Mouse (Mus musculus): ENCODE results near the gene Nell1.
A peak's percentile ranks its signal among the peaks of the same experiment; 100 is the strongest.

Gene Nell1

GRCm38 (mm10) chr7:50549572-50549971 is 574.9 kb downstream of the Nell1 start:
- DNase-seq (ENCODE audit: low spot score) = no peak

DNA sequence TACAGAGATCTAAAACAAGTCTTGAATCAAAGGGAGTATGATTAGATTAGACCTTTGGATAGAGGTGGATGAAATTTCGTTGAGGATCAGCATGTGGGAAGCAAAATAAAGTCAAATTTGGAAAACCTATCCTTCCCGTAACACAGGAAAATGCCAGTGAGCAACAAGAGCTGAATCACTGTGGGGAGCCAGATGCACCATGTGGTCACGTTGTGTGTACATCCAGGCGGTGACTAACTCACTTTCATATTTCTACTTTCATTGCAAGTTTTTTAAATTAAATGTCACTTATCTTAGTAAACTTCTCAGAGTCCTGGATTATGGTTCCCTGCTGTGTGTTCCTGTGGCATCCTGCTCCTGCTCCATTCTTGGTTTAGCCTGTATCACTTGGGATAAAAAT is 576.8 kb downstream of the Nell1 start:
- no peak for DNase-seq (ENCODE audit: low spot score)

- no peak for DNase-seq (ENCODE audit: low spot score)
Observed at GRCm38 (mm10) chr7:50562708-50563107, 588.0 kb downstream of the Nell1 start.

GRCm38 (mm10) chr7:50573841-50574240 is 599.2 kb downstream of the Nell1 start:
- DNase-seq (ENCODE audit: low spot score) = no peak

- no peak for DNase-seq (ENCODE audit: low spot score)
Observed at GRCm38 (mm10) chr7:50588642-50589424, 614.2 kb downstream of the Nell1 start.

DNA sequence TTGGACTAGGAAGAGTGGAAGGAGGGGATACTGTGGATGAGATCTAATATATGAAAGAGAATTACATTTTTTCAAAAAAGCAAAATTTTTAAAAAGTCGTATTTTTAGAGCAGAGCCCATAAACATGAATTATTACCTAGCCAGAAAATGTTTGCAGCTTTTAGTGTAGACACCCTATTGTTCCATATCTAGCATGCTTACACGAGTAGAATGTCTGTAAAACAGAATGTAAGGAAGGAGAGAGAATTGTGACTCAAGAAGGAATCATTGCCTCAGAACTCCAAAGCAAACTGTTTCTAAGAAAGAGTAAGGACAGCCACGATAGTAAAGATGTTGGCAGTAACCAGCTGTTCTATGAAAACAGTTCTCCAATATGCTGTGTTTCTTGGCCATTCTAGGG is 624.2 kb downstream of the Nell1 start, which contains the start of gene 4933405O20Rik:
TSS of gene 4933405O20Rik (plus strand) at position 301 of the 400 bp plus-strand sequence.
- no peak for DNase-seq (ENCODE audit: low spot score)

DNA sequence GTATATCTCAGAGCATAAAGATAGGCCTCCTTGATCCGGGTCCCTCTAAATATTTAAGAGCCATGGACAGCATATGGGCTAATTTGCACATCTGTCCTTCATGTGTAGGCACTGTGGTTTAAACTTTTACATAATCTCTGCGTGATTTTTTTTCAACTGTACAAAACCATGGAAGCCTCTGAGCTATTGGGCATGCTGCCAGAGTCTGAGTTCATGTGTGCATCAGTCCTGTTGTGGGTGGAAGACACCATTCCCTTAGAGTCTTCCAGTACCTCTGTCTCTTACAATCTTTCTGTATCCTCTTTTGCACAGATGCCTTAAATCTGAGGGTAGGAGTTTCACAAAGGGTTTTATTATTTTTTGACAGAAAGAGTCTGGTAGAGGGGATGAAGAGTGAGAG is 639.4 kb downstream of the Nell1 start:
- no peak for DNase-seq (ENCODE audit: low spot score)

GRCm38 (mm10) chr7:50629186-50629585 is 654.5 kb downstream of the Nell1 start:
- no peak for DNase-seq (ENCODE audit: low spot score)

DNA sequence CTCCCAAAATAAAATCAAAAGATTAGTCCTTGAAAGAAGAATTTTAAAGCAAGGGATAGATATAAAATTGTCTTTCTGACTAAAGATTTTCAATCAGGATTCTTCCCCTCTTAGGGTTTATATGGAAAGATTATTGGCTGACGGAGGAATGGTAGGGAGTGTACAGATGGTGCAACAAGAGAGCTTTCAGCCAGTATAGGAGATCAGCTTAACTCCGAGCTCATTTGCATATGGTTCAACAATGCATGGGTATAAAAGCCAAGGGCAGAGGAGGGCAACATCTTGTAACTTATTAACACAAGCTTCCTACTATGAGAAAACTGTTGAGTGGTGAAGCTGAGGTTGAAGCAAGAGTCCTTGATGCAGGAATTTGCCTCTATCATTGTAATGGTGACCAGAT is 658.5 kb downstream of the Nell1 start:
- no peak for DNase-seq (ENCODE audit: low spot score)

- DNase-seq (ENCODE audit: low spot score) = no peak
Observed at GRCm38 (mm10) chr7:50672266-50672665, 697.6 kb downstream of the Nell1 start.

DNA sequence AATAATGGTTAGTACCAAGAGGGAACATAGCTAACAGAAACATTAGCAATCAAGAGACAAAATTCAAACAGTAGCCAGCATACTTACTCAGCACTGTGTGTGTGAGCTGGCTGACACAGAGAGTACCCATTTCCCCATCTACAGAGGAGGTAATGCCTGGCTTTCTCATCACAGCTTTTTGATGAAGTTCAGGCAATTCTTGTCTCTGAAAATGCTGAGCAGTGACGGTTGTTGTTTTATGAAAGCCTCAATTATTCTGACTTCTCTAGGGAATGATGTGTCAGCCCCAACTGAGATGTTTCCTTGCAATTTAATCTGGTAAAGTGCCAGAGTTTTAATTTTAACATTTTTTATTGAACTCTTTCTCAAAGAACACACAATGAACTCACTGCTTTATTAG is 700.8 kb downstream of the Nell1 start:
- no peak for DNase-seq (ENCODE audit: low spot score)

DNA sequence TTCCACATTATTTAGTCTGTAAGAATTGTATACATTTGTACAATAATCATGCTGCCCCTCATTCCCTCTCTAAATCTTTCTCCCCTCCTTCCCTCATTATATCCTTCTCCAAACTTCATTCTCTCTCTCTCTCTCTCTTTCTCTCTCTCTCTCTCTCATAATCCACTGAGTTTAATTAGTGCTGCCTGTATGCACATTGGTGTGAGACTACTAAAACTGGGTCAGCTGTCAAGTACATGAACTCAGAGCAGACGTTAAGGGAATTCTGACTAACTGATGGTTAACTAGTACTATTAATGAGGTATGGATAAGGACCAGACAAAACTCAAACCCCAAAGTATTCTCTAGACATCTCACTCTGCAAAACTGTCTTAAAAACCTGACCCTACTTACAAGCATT is 702.8 kb downstream of the Nell1 start:
- no peak for DNase-seq (ENCODE audit: low spot score)

- no peak for DNase-seq (ENCODE audit: low spot score)
Observed at GRCm38 (mm10) chr7:50686337-50686736, 711.7 kb downstream of the Nell1 start.

DNA sequence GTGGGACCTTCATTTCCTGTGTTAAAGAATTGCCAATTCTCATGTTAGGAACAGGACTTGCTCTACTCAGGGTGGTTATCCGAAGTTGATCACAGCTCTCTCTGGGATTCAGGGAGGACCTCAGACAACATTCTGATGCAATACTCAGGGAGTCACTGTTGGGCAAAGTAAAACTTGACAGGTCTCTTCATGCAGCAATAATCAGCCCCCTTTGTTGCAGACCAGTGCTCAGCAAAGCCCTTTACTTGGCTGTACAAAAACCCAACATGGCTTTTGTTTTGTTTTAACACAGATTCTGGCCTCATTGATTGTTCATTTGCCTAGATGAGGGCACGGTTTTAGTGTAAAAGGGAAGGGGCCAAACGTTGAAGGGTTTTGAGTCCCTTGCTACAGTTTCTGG is 750.5 kb downstream of the Nell1 start:
- peak; percentile 6 for DNase-seq (ENCODE audit: low spot score)

- DNase-seq (ENCODE audit: low spot score) = peak; percentile 52
Observed at GRCm38 (mm10) chr7:50730951-50731350, 756.3 kb downstream of the Nell1 start.

DNA sequence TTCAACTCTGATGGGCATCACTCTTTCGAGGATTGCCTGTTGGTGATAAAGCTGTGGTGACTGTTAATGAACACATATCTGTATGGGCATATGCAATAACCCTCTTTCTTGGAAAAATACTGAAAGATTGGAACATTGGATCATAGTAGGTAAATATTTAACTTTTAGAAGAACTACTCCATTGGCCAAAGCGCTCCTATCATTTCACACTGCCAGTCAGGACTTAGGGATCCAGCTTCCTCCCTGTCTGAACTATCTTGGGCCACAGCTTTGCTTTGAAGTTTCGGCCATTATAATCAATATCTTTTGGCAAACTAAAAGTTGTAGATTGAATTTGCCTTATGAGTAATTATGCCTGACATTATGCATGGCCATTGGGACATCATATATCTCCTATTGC is 780.9 kb downstream of the Nell1 start:
- DNase-seq (ENCODE audit: low spot score) = no peak

DNA sequence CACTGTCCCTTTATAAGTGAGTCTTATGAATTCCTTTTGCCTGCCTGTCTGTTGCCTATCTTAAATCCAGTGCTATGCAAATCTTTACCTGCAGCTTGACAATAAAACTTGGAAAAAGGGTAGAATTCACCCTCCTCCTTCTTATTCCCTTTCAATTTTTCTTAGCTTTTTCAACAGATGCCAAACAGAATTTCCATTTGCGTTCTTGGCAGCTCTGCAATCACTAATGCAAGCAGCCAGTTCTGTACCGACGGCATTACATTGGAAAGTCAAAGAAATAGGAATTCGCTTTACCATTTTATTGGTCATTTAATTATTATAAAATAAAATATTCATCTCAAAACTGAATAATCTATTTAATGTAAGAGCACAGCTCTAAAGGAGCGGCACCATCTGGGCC is 781.7 kb downstream of the Nell1 start:
- DNase-seq (ENCODE audit: low spot score) = no peak

GRCm38 (mm10) chr7:50773516-50773915 is 798.9 kb downstream of the Nell1 start:
- no peak for DNase-seq (ENCODE audit: low spot score)

DNA sequence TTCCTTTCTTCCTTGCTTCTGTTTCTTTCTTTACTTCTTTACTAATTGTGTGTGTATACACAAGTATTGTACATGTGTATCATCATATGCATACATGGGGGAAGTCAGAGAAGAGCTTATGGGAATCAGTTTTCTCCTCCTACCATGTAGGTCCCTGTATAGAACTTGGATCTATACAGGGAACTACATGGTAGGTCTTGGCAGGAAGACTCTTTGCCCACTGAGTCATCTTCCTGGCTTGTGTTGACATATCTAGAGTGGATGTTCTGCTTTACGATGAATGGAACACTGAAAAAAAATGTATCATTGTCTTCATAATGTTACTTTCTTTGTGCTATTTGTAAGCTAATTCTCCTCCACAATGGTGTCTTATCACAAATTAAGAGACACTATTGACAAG is 806.4 kb downstream of the Nell1 start:
- DNase-seq (ENCODE audit: low spot score) = no peak

DNA sequence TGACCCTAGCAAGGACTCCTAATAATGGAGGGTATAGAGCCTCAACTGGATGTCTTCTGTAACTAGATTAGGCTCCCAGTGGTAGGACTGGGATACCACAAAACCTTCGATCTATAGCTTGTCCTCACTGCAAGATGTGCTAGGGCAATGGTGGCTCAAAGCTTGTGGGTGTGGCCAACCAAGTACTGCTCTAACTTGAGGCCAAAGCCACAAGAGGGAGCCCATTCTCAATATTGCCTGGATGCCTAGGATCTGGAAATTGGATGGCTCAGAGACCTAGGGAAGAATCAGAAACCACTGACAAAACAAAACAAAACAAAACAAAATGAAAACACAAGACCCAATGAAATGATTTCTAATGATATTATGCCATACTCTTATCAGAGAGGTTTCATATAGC is 809.0 kb downstream of the Nell1 start:
- DNase-seq (ENCODE audit: low spot score) = peak; percentile 72

DNA sequence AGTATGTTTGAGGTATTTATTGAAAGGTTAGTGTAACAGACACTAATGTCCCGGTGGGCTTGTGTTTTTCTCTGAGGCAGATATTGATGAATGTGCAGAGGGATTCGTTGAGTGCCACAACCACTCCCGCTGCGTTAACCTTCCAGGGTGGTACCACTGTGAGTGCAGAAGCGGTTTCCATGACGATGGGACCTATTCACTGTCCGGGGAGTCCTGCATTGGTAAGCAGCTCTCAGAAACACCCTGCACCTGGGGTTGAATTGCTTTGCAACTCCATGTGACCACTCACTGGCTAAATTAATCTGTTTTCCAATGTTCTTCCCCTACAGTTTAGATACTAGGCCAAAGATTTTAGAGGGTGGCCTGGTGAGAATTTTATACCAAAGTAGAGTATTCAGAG is 851.5 kb downstream of the Nell1 start:
- DNase-seq (ENCODE audit: low spot score) = peak; percentile 37

- no peak for DNase-seq (ENCODE audit: low spot score)
Observed at GRCm38 (mm10) chr7:50832799-50833198, 858.1 kb downstream of the Nell1 start.

DNA sequence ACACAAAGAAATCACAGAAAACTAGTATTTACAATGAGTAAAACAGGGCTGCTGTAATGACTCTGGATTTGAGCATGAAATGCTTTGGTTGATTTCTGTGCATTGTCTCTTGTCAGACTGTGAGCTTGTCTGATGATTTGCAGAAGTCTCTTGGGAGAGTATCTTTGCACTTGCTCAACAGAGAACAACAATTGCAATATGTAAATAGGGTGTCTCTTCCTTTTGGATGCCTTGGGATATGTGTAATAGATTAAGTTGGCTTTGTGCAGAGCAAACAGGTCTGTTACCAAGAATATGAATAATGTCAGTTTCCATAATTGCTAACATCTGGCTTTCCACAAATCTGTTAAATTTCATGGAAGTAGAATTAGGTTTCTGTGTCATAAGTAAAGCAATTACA is 868.0 kb downstream of the Nell1 start:
- DNase-seq (ENCODE audit: low spot score) = no peak

GRCm38 (mm10) chr7:50847921-50848320 is 873.3 kb downstream of the Nell1 start:
- no peak for DNase-seq (ENCODE audit: low spot score)
